Mouse (Mus musculus) thymus, adult 2 months (tissue): ENCODE measurements at regions not wholly inside any gene's neighbourhood (a gene's known extent, or its start where the extent isn't known, plus 50 kb on each side); places are given as distances from the start of the nearest gene placed in this dataset.

Source experiments
- CTCF ChIP-seq: fragments of 200-500 bp; IDR thresholded peaks from 2 replicates; pipeline ENCODE4 v1.5.1; 2012; ENCODE audit warnings: mild to moderate bottlenecking, control low read depth, low read length, moderate library complexity, borderline replicate concordance; ENCODE audit not compliant: control insufficient read depth, poor library complexity, insufficient read depth; ENCODE audit errors: extremely low read depth
- POLR2A ChIP-seq: fragments of 200-500 bp; IDR thresholded peaks from 2 replicates; pipeline ENCODE4 v1.6.1; 2012; ENCODE audit warnings: mild to moderate bottlenecking, low read length, control low read depth, moderate library complexity; ENCODE audit not compliant: control insufficient read depth, poor library complexity, insufficient read depth; ENCODE audit errors: extremely low read depth

DNA sequence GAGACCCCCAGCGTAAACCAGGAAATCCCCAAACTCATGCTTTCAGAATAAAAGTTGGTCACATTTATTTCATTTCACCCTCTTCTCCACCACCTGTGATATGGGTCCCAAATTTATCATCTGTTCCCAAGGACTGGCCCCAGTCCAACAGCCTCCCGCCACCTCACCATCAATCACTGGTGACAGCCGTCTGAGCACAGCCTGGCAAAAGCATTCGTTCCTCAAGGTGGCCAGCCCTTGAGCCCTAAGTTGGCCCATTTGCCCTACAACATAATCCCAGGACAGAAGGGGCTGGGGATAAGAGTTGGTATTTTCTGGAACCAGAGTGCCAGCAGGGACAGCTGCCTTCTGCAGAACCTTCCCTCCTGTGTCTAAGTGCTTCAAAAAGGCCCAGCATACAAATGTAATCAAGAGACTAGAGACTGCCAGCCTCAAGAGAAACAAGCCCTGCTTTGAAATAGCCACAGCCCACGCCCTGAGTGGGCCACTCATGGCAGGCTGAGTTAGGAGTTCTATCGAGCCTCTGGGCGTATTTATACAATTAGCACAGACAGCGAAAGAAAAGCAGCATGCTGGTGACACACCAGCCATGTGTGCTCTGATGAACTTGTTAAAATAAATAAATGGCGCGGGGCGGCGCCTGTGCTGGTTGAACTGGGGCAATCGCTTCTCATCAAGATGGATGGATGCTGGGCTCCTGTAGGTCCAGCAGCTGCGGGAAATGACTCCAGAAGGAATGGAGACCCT, 107.9 kb upstream of the Irx3 start:
- no peak for TF ChIP-seq CTCF
- no peak for TF ChIP-seq POLR2A
